ENCODE assay signal across 25 mouse cellular contexts in the genomic region with DNA sequence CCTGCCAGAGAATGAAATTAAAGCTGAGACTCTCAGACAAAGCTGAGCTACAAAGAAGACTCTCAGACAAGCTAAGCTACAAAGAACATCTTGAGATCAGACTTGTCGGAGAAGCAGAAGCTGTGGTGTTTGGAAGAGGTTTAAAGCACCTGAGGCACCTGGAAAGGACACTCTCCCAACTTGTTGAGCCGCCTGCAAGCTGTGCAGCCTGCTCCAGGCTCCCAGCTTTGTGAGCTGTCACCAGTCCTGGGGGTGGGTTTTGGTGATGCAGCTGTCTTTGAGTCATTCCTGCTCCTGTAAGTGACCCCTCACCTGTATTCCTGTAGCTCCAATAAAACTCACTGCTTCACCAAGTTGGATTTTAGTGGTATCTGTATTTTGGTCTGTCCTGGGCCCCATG. TPM values are rescaled to one million over a fixed set of nuclear protein-coding genes. Genes with fewer than 3 reads are reported as not detected.
DNase-seq lines count a peak whose midpoint lies in the region; ATAC-seq and TF ChIP-seq lines count a peak whose summit lies in the region.
"Had no signal": no experiment of that assay in that cellular context is flagged by ENCODE, and none has a peak within 500 bp of the region (broad histone marks: within the 10 kb centered on the region; RNA-seq: fewer than 3 reads in every experiment).

No protein-coding gene starts in this region.

- H3K9me3 ChIP-seq in intestine, embryonic 14.5 days (ENCODE audit: control insufficient read depth, low read length): no peaks in the 10 kb centered on the region
- no peaks in the 10 kb centered on the region for H3K9me3 ChIP-seq in intestine, embryonic 16.5 days (ENCODE audit: control insufficient read depth, low read length)
- H3K9me3 ChIP-seq in liver, embryonic 15.5 days (replicated peaks): no peaks in the 10 kb centered on the region
- no peaks in the 10 kb centered on the region for H3K9me3 ChIP-seq in liver, embryonic 12.5 days (replicated peaks)
- H3K9me3 ChIP-seq in liver, postnatal 0 days (ENCODE audit: low read length): no peaks in the 10 kb centered on the region
- H3K9me3 ChIP-seq in limb, embryonic 10.5 days (replicated peaks): no peaks in the 10 kb centered on the region
- H3K9me3 ChIP-seq: embryonic facial prominence, embryonic 12.5 days; embryonic facial prominence, embryonic 15.5 days; forebrain, embryonic 12.5 days; forebrain, embryonic 15.5 days; G1E; hindbrain, embryonic 10.5 days; hindbrain, embryonic 13.5 days had no signal

- TF ChIP-seq EP300 in liver, postnatal 0 days (IDR thresholded peaks at IDR 0.05; ENCODE audit: low read depth): no peak

- H3K27me3 ChIP-seq in intestine, embryonic 14.5 days (replicated peaks; ENCODE audit: control insufficient read depth, insufficient read depth, low read length): no peaks in the 10 kb centered on the region
- H3K27me3 ChIP-seq in intestine, embryonic 16.5 days (replicated peaks; ENCODE audit: control insufficient read depth, insufficient read depth, low read length): no peaks in the 10 kb centered on the region
- H3K27me3 ChIP-seq in liver, embryonic 15.5 days: no peaks in the 10 kb centered on the region
- no peaks in the 10 kb centered on the region for H3K27me3 ChIP-seq in liver, embryonic 12.5 days (replicated peaks)
- H3K27me3 ChIP-seq in liver, postnatal 0 days (ENCODE audit: insufficient read depth, low read length): no peaks in the 10 kb centered on the region
- H3K27me3 ChIP-seq in limb, embryonic 10.5 days (ENCODE audit: low read depth, poor library complexity, severe bottlenecking): no peaks in the 10 kb centered on the region
- H3K27me3 ChIP-seq: CH12.LX; embryonic facial prominence, embryonic 12.5 days; embryonic facial prominence, embryonic 15.5 days; forebrain, embryonic 12.5 days; forebrain, embryonic 15.5 days; hindbrain, embryonic 13.5 days; Patski had no signal

- no peak for TF ChIP-seq CTCF in liver, postnatal 0 days (IDR thresholded peaks at IDR 0.05; ENCODE audit: low read depth)

- 96% methylated on average over 2 of the region's 2 CpGs for WGBS in intestine, embryonic 14.5 days
- WGBS in intestine, embryonic 16.5 days: 89% methylated on average over 2 of the region's 2 CpGs
- WGBS in liver, embryonic 15.5 days (ENCODE audit: insufficient replicate concordance): 74% methylated on average over 2 of the region's 2 CpGs
- 92% methylated on average over 2 of the region's 2 CpGs for WGBS in liver, embryonic 12.5 days (ENCODE audit: insufficient replicate concordance)
- 84% methylated on average over 2 of the region's 2 CpGs for WGBS in liver, postnatal 0 days (ENCODE audit: insufficient replicate concordance)
- 91% methylated on average over 2 of the region's 2 CpGs for WGBS in limb, embryonic 10.5 days

- no peaks in the 10 kb centered on the region for H3K4me1 ChIP-seq in intestine, embryonic 14.5 days (replicated peaks; ENCODE audit: control insufficient read depth, insufficient read depth, low read length)
- no peaks in the 10 kb centered on the region for H3K4me1 ChIP-seq in intestine, embryonic 16.5 days (ENCODE audit: control insufficient read depth, insufficient read depth, low read length)
- peaks cover 8% of the 10 kb centered on the region; the same call in 1 of the 2 replicates for H3K4me1 ChIP-seq in liver, embryonic 15.5 days (replicated peaks)
- peaks cover 15% of the 10 kb centered on the region for H3K4me1 ChIP-seq in liver, embryonic 12.5 days
- H3K4me1 ChIP-seq in liver, postnatal 0 days (ENCODE audit: insufficient read depth): peaks cover 19% of the 10 kb centered on the region
- H3K4me1 ChIP-seq in limb, embryonic 10.5 days: no peaks in the 10 kb centered on the region
- H3K4me1 ChIP-seq: embryonic facial prominence, embryonic 12.5 days; embryonic facial prominence, embryonic 15.5 days; forebrain, embryonic 12.5 days; forebrain, embryonic 15.5 days; hindbrain, embryonic 13.5 days had no signal

- peak; percentile 27 for DNase-seq in intestine, embryonic 14.5 days (ENCODE audit: low spot score)
- DNase-seq in liver, postnatal 0 days: no peak
- DNase-seq in limb, embryonic 10.5 days (ENCODE audit: low spot score): no peak
- DNase-seq: adrenal gland, adult 2 months; adrenal gland, postnatal 14 days; B cell, adult 2 months; cerebellum, adult 11 months; cerebellum, adult 2 months; cerebellum, adult 9-11 months; cerebellum, postnatal 25 days; gastrocnemius, postnatal 25 days had no signal

- H3K36me3 ChIP-seq in intestine, embryonic 14.5 days (ENCODE audit: control insufficient read depth, insufficient read depth, low read length): peaks cover 22% of the 10 kb centered on the region
- H3K36me3 ChIP-seq in intestine, embryonic 16.5 days (ENCODE audit: control insufficient read depth, insufficient read depth, low read length): no peaks in the 10 kb centered on the region
- H3K36me3 ChIP-seq in liver, embryonic 15.5 days (replicated peaks): peaks cover 25% of the 10 kb centered on the region; the same call in 1 of the 2 replicates
- peaks cover 30% of the 10 kb centered on the region for H3K36me3 ChIP-seq in liver, embryonic 12.5 days
- H3K36me3 ChIP-seq in liver, postnatal 0 days (replicated peaks; ENCODE audit: insufficient read depth, low read length): peaks cover 11% of the 10 kb centered on the region; the same call in 1 of the 2 replicates
- H3K36me3 ChIP-seq in limb, embryonic 10.5 days: peaks cover 28% of the 10 kb centered on the region

- H3K27ac ChIP-seq in intestine, embryonic 14.5 days (ENCODE audit: low read depth): no peak overlapping the region
- H3K27ac ChIP-seq in intestine, embryonic 16.5 days (ENCODE audit: low read length): no peak overlapping the region
- H3K27ac ChIP-seq in liver, embryonic 15.5 days (replicated peaks): peak overlapping the region; percentile 16; the same call in 1 of the 2 replicates
- no peak overlapping the region for H3K27ac ChIP-seq in liver, embryonic 12.5 days
- peak overlapping the region; percentile 58; the same call in 1 of the 2 replicates for H3K27ac ChIP-seq in liver, postnatal 0 days (ENCODE audit: low read depth)
- H3K27ac ChIP-seq in limb, embryonic 10.5 days: no peak overlapping the region
- H3K27ac ChIP-seq: embryonic facial prominence, embryonic 12.5 days; embryonic facial prominence, embryonic 15.5 days; forebrain, embryonic 12.5 days; forebrain, embryonic 15.5 days; hindbrain, embryonic 10.5 days; hindbrain, embryonic 13.5 days had no signal

- H3K4me3 ChIP-seq in intestine, embryonic 14.5 days (ENCODE audit: low read depth, low read length): no peak overlapping the region
- H3K4me3 ChIP-seq in intestine, embryonic 16.5 days (ENCODE audit: low read length): no peak overlapping the region
- no peak overlapping the region for H3K4me3 ChIP-seq in liver, embryonic 15.5 days (replicated peaks)
- no peak overlapping the region for H3K4me3 ChIP-seq in liver, embryonic 12.5 days
- no peak overlapping the region for H3K4me3 ChIP-seq in liver, postnatal 0 days (ENCODE audit: low read depth, low read length)
- no peak overlapping the region for H3K4me3 ChIP-seq in limb, embryonic 10.5 days
- H3K4me3 ChIP-seq: embryonic facial prominence, embryonic 12.5 days; embryonic facial prominence, embryonic 15.5 days; forebrain, embryonic 12.5 days; forebrain, embryonic 15.5 days; hindbrain, embryonic 10.5 days; hindbrain, embryonic 13.5 days had no signal

- no peak overlapping the region for H3K4me2 ChIP-seq in intestine, embryonic 14.5 days (ENCODE audit: low read length)
- no peak overlapping the region for H3K4me2 ChIP-seq in intestine, embryonic 16.5 days (ENCODE audit: low read depth, low read length)
- no peak overlapping the region for H3K4me2 ChIP-seq in liver, embryonic 15.5 days
- H3K4me2 ChIP-seq in liver, embryonic 12.5 days: no peak overlapping the region
- H3K4me2 ChIP-seq in liver, postnatal 0 days (ENCODE audit: low read depth, low read length): no peak overlapping the region
- H3K4me2 ChIP-seq: embryonic facial prominence, embryonic 12.5 days; embryonic facial prominence, embryonic 15.5 days; forebrain, embryonic 12.5 days; forebrain, embryonic 15.5 days; heart, embryonic 11.5 days; hindbrain, embryonic 13.5 days had no signal

- no peak overlapping the region for H3K9ac ChIP-seq in intestine, embryonic 14.5 days (ENCODE audit: low read length)
- H3K9ac ChIP-seq in intestine, embryonic 16.5 days (ENCODE audit: low read depth, low read length): no peak overlapping the region
- no peak overlapping the region for H3K9ac ChIP-seq in liver, embryonic 15.5 days
- H3K9ac ChIP-seq in liver, embryonic 12.5 days: no peak overlapping the region
- no peak overlapping the region for H3K9ac ChIP-seq in liver, postnatal 0 days (replicated peaks)
- H3K9ac ChIP-seq: embryonic facial prominence, embryonic 12.5 days; embryonic facial prominence, embryonic 15.5 days; forebrain, embryonic 12.5 days; forebrain, embryonic 15.5 days; hindbrain, embryonic 13.5 days had no signal

- no peak for ATAC-seq in intestine, embryonic 14.5 days (replicated peaks; ENCODE audit: low FRiP score, low TSS enrichment, low read depth)
- ATAC-seq in intestine, embryonic 16.5 days: no peak
- no peak for ATAC-seq in liver, embryonic 15.5 days (ENCODE audit: insufficient read depth)
- no peak for ATAC-seq in liver, embryonic 12.5 days
- ATAC-seq in liver, postnatal 0 days: no peak
- ATAC-seq: forebrain, embryonic 15.5 days; hindbrain, embryonic 16.5 days; Patski had no signal

RNA-seq across cellular contexts. Expression of gene Vezt, which starts 27.3 kb away (rescaled TPM):
- polyA plus RNA-seq in intestine, embryonic 14.5 days (2014; fragmentation: Nextera tagmentation; extraction: Ambion mirVana): 25.6 and 30.0 TPM in 2 replicates
- polyA plus RNA-seq in intestine, embryonic 16.5 days (2015; fragmentation: Nextera tagmentation; extraction: Ambion mirVana): 17.1 and 18.5 TPM in 2 replicates
- polyA plus RNA-seq in liver, embryonic 15.5 days (2015; fragmentation: Nextera tagmentation; extraction: Ambion mirVana): 11.8 and 12.9 TPM in 2 replicates
- 13.3 and 16.5 TPM in 2 replicates for polyA plus RNA-seq in liver, embryonic 12.5 days (2016; fragmentation: Nextera tagmentation; extraction: Ambion mirVana)
- polyA plus RNA-seq in liver, postnatal 0 days (2015; fragmentation: Nextera tagmentation; extraction: Ambion mirVana): 8.6 TPM in 2 replicates
- 19.9 and 25.9 TPM in 2 replicates for polyA plus RNA-seq in limb, embryonic 10.5 days (2016; fragmentation: Nextera tagmentation; extraction: Ambion mirVana)

RNA-seq across cellular contexts. Expression of gene Fgd6, which starts 27.4 kb away (rescaled TPM):
- polyA plus RNA-seq in intestine, embryonic 14.5 days (2014; fragmentation: Nextera tagmentation; extraction: Ambion mirVana): 5.0 and 5.1 TPM in 2 replicates
- polyA plus RNA-seq in intestine, embryonic 16.5 days (2015; fragmentation: Nextera tagmentation; extraction: Ambion mirVana): 2.7 and 3.0 TPM in 2 replicates
- 2.8 and 3.2 TPM in 2 replicates for polyA plus RNA-seq in liver, embryonic 15.5 days (2015; fragmentation: Nextera tagmentation; extraction: Ambion mirVana)
- 3.5 and 3.7 TPM in 2 replicates for polyA plus RNA-seq in liver, embryonic 12.5 days (2016; fragmentation: Nextera tagmentation; extraction: Ambion mirVana)
- 2.4 TPM in 2 replicates for polyA plus RNA-seq in liver, postnatal 0 days (2015; fragmentation: Nextera tagmentation; extraction: Ambion mirVana)
- polyA plus RNA-seq in limb, embryonic 10.5 days (2016; fragmentation: Nextera tagmentation; extraction: Ambion mirVana): 4.0 and 4.5 TPM in 2 replicates

Comparison
In these comparisons a context has a peak if more than half of its experiments do, and no peak if none do; other contexts are left out.
1. H3K27ac ChIP-seq: peak in liver, embryonic 15.5 days (single experiment) and liver, postnatal 0 days (single experiment); none in intestine, embryonic 14.5 days (single experiment), intestine, embryonic 16.5 days (single experiment), liver, embryonic 12.5 days (single experiment) and limb, embryonic 10.5 days (single experiment).